Mouse (Mus musculus): Measurements from ENCODE around the gene Psmc4. TPM values are rescaled to one million over a fixed set of nuclear protein-coding genes. Genes with fewer than 3 reads are reported as not detected.

Psmc4 gene
- polyA plus RNA-seq, 1 experiment from 2014 or later: 275 TPM

GRCm38 (mm10) chr7:28059972-28060371 is 10.1 kb upstream of the Psmc4 start:
- no peak overlapping the region for H3K27ac ChIP-seq (ENCODE audit: low read depth, low read length)
- H3K4me3 ChIP-seq (ENCODE audit: low read depth, low read length): no peak overlapping the region
- H3K9me3 ChIP-seq (ENCODE audit: control insufficient read depth, low read length): no peaks in the 10 kb centered on the region
- H3K27me3 ChIP-seq (ENCODE audit: control insufficient read depth, insufficient read depth, low read length): no peaks in the 10 kb centered on the region
- no peak overlapping the region for H3K9ac ChIP-seq (replicated peaks; ENCODE audit: low read depth, low read length)
- ATAC-seq (ENCODE audit: low read depth): no peak
- no peaks in the 10 kb centered on the region for H3K4me1 ChIP-seq (ENCODE audit: control insufficient read depth, insufficient read depth, low read length)
- H3K36me3 ChIP-seq (ENCODE audit: control insufficient read depth, insufficient read depth, low read length): no peaks in the 10 kb centered on the region
- no peak overlapping the region for H3K4me2 ChIP-seq (ENCODE audit: low read depth, low read length)
- 96% methylated on average over 1 of the region's 1 CpGs for WGBS

GRCm38 (mm10) chr7:28053046-28053930 is 3.4 kb upstream of the Psmc4 start:
- 84% methylated on average over 6 of the region's 6 CpGs for WGBS
- no peak for ATAC-seq (ENCODE audit: low read depth)

GRCm38 (mm10) chr7:28050584-28050983 is 683 bp upstream of the Psmc4 start:
- no peak overlapping the region for H3K27ac ChIP-seq (ENCODE audit: low read depth, low read length)
- H3K9me3 ChIP-seq (ENCODE audit: control insufficient read depth, low read length): no peaks in the 10 kb centered on the region
- no peak overlapping the region for H3K9ac ChIP-seq (replicated peaks; ENCODE audit: low read depth, low read length)
- no peaks in the 10 kb centered on the region for H3K27me3 ChIP-seq (ENCODE audit: control insufficient read depth, insufficient read depth, low read length)
- 60% methylated on average over 17 of the region's 17 CpGs for WGBS
- 0 out of 2 replicates have a peak, but pooled peaks have one; percentile 4 for ATAC-seq (ENCODE audit: low read depth)
- no peak overlapping the region for H3K4me3 ChIP-seq (ENCODE audit: low read depth, low read length)
- H3K36me3 ChIP-seq (ENCODE audit: control insufficient read depth, insufficient read depth, low read length): peaks cover 20% of the 10 kb centered on the region
- H3K4me1 ChIP-seq (ENCODE audit: control insufficient read depth, insufficient read depth, low read length): peaks cover 5% of the 10 kb centered on the region; the same call in 1 of the 2 replicates
- peak overlapping the region; percentile 32 for H3K4me2 ChIP-seq (ENCODE audit: low read depth, low read length)

More at GRCm38 (mm10) chr7:28053046-28053930, 3.4 kb upstream of the Psmc4 start:
- Histone ChIP-seq H3K4me1 (ENCODE audit: control insufficient read depth, insufficient read depth, low read length) (peaks cover 5% of the 10 kb centered on the region; the same call in 1 of the 2 replicates), H3K4me2 (ENCODE audit: low read depth, low read length) (no peak overlapping the region), H3K27me3 (ENCODE audit: control insufficient read depth, insufficient read depth, low read length) (no peaks in the 10 kb centered on the region), H3K9ac (replicated peaks; ENCODE audit: low read depth, low read length) (no peak overlapping the region), H3K9me3 (ENCODE audit: control insufficient read depth, low read length) (no peaks in the 10 kb centered on the region), H3K4me3 (ENCODE audit: low read depth, low read length) (no peak overlapping the region), H3K36me3 (ENCODE audit: control insufficient read depth, insufficient read depth, low read length) (peaks cover 5% of the 10 kb centered on the region; the same call in 1 of the 2 replicates), H3K27ac (ENCODE audit: low read depth, low read length) (no peak overlapping the region)

GRCm38 (mm10) chr7:28044524-28044923 is 5.4 kb downstream of the Psmc4 start:
- 92% methylated on average over 4 of the region's 4 CpGs for WGBS
- Histone ChIP-seq H3K27ac (ENCODE audit: low read depth, low read length) (no peak overlapping the region), H3K4me1 (ENCODE audit: control insufficient read depth, insufficient read depth, low read length) (peaks cover 5% of the 10 kb centered on the region; the same call in 1 of the 2 replicates), H3K27me3 (ENCODE audit: control insufficient read depth, insufficient read depth, low read length) (no peaks in the 10 kb centered on the region), H3K4me2 (ENCODE audit: low read depth, low read length) (no peak overlapping the region), H3K36me3 (ENCODE audit: control insufficient read depth, insufficient read depth, low read length) (peaks cover 51% of the 10 kb centered on the region), H3K4me3 (ENCODE audit: low read depth, low read length) (no peak overlapping the region), H3K9me3 (ENCODE audit: control insufficient read depth, low read length) (no peaks in the 10 kb centered on the region), H3K9ac (replicated peaks; ENCODE audit: low read depth, low read length) (no peak overlapping the region)
- no peak for ATAC-seq (ENCODE audit: low read depth)

- Histone ChIP-seq H3K9me3 (ENCODE audit: control insufficient read depth, low read length) (no peaks in the 10 kb centered on the region), H3K4me1 (ENCODE audit: control insufficient read depth, insufficient read depth, low read length) (peaks cover 4% of the 10 kb centered on the region; the same call in 1 of the 2 replicates), H3K27me3 (ENCODE audit: control insufficient read depth, insufficient read depth, low read length) (no peaks in the 10 kb centered on the region), H3K36me3 (ENCODE audit: control insufficient read depth, insufficient read depth, low read length) (no peaks in the 10 kb centered on the region), H3K9ac (replicated peaks; ENCODE audit: low read depth, low read length) (peak overlapping the region; percentile 78), H3K4me2 (ENCODE audit: low read depth, low read length) (peak overlapping the region; percentile 92), H3K4me3 (ENCODE audit: low read depth, low read length) (peak overlapping the region; percentile 61), H3K27ac (ENCODE audit: low read depth, low read length) (no peak overlapping the region)
- peak; percentile 64; the same call in 1 of the 2 replicates for ATAC-seq (ENCODE audit: low read depth)
- 23% methylated on average over 7 of the region's 7 CpGs for WGBS
These were observed 35.5 kb downstream of the Psmc4 start for GRCm38 (mm10) chr7:28014445-28014810.

GRCm38 (mm10) chr7:28013549-28014444 is 36.1 kb downstream of the Psmc4 start, which contains the start of gene Zfp850:
Zfp850 (minus strand) TSS chr7:28014115.
- WGBS: 1% methylated on average over 47 of the region's 47 CpGs
- Histone ChIP-seq H3K9me3 (ENCODE audit: control insufficient read depth, low read length) (no peaks in the 10 kb centered on the region), H3K27me3 (ENCODE audit: control insufficient read depth, insufficient read depth, low read length) (no peaks in the 10 kb centered on the region), H3K27ac (ENCODE audit: low read depth, low read length) (peak within 1 kb of the TSS; percentile 48; the same call in 1 of the 2 replicates), H3K36me3 (ENCODE audit: control insufficient read depth, insufficient read depth, low read length) (no peaks in the 10 kb centered on the region), H3K4me1 (ENCODE audit: control insufficient read depth, insufficient read depth, low read length) (peaks cover 4% of the 10 kb centered on the region; the same call in 1 of the 2 replicates), H3K9ac (replicated peaks; ENCODE audit: low read depth, low read length) (peak within 1 kb of the TSS; percentile 78), H3K4me2 (ENCODE audit: low read depth, low read length) (peak within 1 kb of the TSS; percentile 92), H3K4me3 (ENCODE audit: low read depth, low read length) (peak within 1 kb of the TSS; percentile 61)
- ATAC-seq (ENCODE audit: low read depth): peak; percentile 94

GRCm38 (mm10) chr7:28010271-28010670 is 39.6 kb downstream of the Psmc4 start:
- H3K9ac ChIP-seq (replicated peaks; ENCODE audit: low read depth, low read length): no peak overlapping the region
- no peak overlapping the region for H3K4me2 ChIP-seq (ENCODE audit: low read depth, low read length)
- H3K4me1 ChIP-seq (ENCODE audit: control insufficient read depth, insufficient read depth, low read length): peaks cover 4% of the 10 kb centered on the region; the same call in 1 of the 2 replicates
- H3K27ac ChIP-seq (ENCODE audit: low read depth, low read length): no peak overlapping the region
- no peak for ATAC-seq (ENCODE audit: low read depth)
- no peaks in the 10 kb centered on the region for H3K9me3 ChIP-seq (ENCODE audit: control insufficient read depth, low read length)
- H3K36me3 ChIP-seq (ENCODE audit: control insufficient read depth, insufficient read depth, low read length): peaks cover 8% of the 10 kb centered on the region
- no peaks in the 10 kb centered on the region for H3K27me3 ChIP-seq (ENCODE audit: control insufficient read depth, insufficient read depth, low read length)
- 100% methylated on average over 3 of the region's 3 CpGs for WGBS
- H3K4me3 ChIP-seq (ENCODE audit: low read depth, low read length): no peak overlapping the region

All from neural tube, embryonic 14.5 days (tissue).